Mouse (Mus musculus) cerebellum, adult (tissue): ENCODE results near the gene Rbm4.
A peak's percentile ranks its signal among the peaks of the same experiment; 100 is the strongest.
"Not testable (repeated sequence)": the region's sequence is repeated elsewhere in the genome, so short reads cannot be mapped to it uniquely, and the experiment has no call there.

Experiments
- ATAC-seq: cut with Nextera tagmentation; 2 replicates; pipeline ENCODE4 v1.9.2; 2017; ENCODE audit warnings: mild to moderate bottlenecking, moderate library complexity, mixed read lengths; ENCODE audit not compliant: insufficient number of reproducible peaks, low FRiP score, low TSS enrichment

The Rbm4 gene

GRCm38 (mm10) chr19:4802691-4803091, 9.0 kb upstream of the Rbm4 start:
- peak; percentile 31; the same call in 1 of the 2 replicates for ATAC-seq

- ATAC-seq: no peak
Measured at GRCm38 (mm10) chr19:4799083-4799482, 5.4 kb upstream of the Rbm4 start.

- no peak for ATAC-seq
Measured at GRCm38 (mm10) chr19:4797846-4798245, 4.1 kb upstream of the Rbm4 start.

- ATAC-seq: no peak
Measured at GRCm38 (mm10) chr19:4795929-4796328, 2.2 kb upstream of the Rbm4 start.

GRCm38 (mm10) chr19:4793281-4793830, 345 bp downstream of the Rbm4 start:
- 0 out of 2 replicates have a peak, but pooled peaks have one; percentile 28 for ATAC-seq

GRCm38 (mm10) chr19:4786313-4786712, 7.4 kb downstream of the Rbm4 start:
- no peak for ATAC-seq

- no peak for ATAC-seq
Measured at GRCm38 (mm10) chr19:4785206-4785605, 8.5 kb downstream of the Rbm4 start.

GRCm38 (mm10) chr19:4782891-4783290, 10.8 kb downstream of the Rbm4 start:
- ATAC-seq: no peak

GRCm38 (mm10) chr19:4772785-4773184, 20.9 kb downstream of the Rbm4 start:
- no peak for ATAC-seq

- no peak for ATAC-seq
Measured at GRCm38 (mm10) chr19:4767507-4768148, 26.1 kb downstream of the Rbm4 start.

GRCm38 (mm10) chr19:4762876-4763275, 30.8 kb downstream of the Rbm4 start:
- no peak for ATAC-seq

GRCm38 (mm10) chr19:4760544-4760943, 33.2 kb downstream of the Rbm4 start:
- ATAC-seq: not testable (repeated sequence)

GRCm38 (mm10) chr19:4756921-4757320, 36.8 kb downstream of the Rbm4 start:
- ATAC-seq: no peak

- peak; percentile 90 for ATAC-seq
Measured at GRCm38 (mm10) chr19:4756193-4756911, 37.3 kb downstream of the Rbm4 start, which contains the start of gene Rbm4b. TSS of gene Rbm4b (plus strand) at chr19:4756497.

- peak; percentile 74 for ATAC-seq
Measured at GRCm38 (mm10) chr19:4755565-4756192, 38.0 kb downstream of the Rbm4 start.

GRCm38 (mm10) chr19:4749975-4750374, 43.7 kb downstream of the Rbm4 start:
- ATAC-seq: no peak

- no peak for ATAC-seq
Measured at GRCm38 (mm10) chr19:4748493-4748892, 45.2 kb downstream of the Rbm4 start.

- ATAC-seq: no peak
Measured at GRCm38 (mm10) chr19:4747631-4748312, 45.9 kb downstream of the Rbm4 start.

- peak; percentile 59; the same call in 1 of the 2 replicates for ATAC-seq
Measured at GRCm38 (mm10) chr19:4746611-4747010, 47.1 kb downstream of the Rbm4 start.

GRCm38 (mm10) chr19:4745681-4746080, 48.0 kb downstream of the Rbm4 start:
- ATAC-seq: peak; percentile 43; the same call in 1 of the 2 replicates
